Mouse (Mus musculus) adrenal gland, postnatal 10 days (tissue): ENCODE measurements around the gene S100a13. TPM values are rescaled to one million over a fixed set of nuclear protein-coding genes. Genes with fewer than 3 reads are reported as not detected.

Experiments used
- DNase-seq: peaks from one replicate; pipeline ENCODE4 v3.0.0; 2021; ENCODE audit warnings: mixed read lengths
- long read RNA-seq, 2 experiments: library from polyadenylated mRNA; stranded (forward); transcript quantifications; one replicate each; pipeline ENCODE4 v2.0.0; 2021
- total RNA-seq, 2 experiments: library from RNA; stranded (reverse); gene quantifications; 2 replicates each; pipeline ENCODE4 v1.2.3; 2021

Gene S100a13
- 10 to 100 TPM; 59.6 to 60.9 TPM for total RNA-seq
- long read RNA-seq, experiment 1, partial matches to known transcripts = 155 of 157 reads
- long read RNA-seq, experiment 1, other reads (novel, unspliced or antisense) = 2 of 157 reads
- long read RNA-seq, experiment 2, partial matches to known transcripts = 123 of 130 reads
- long read RNA-seq, experiment 2, other reads (novel, unspliced or antisense) = 7 of 130 reads

DNA sequence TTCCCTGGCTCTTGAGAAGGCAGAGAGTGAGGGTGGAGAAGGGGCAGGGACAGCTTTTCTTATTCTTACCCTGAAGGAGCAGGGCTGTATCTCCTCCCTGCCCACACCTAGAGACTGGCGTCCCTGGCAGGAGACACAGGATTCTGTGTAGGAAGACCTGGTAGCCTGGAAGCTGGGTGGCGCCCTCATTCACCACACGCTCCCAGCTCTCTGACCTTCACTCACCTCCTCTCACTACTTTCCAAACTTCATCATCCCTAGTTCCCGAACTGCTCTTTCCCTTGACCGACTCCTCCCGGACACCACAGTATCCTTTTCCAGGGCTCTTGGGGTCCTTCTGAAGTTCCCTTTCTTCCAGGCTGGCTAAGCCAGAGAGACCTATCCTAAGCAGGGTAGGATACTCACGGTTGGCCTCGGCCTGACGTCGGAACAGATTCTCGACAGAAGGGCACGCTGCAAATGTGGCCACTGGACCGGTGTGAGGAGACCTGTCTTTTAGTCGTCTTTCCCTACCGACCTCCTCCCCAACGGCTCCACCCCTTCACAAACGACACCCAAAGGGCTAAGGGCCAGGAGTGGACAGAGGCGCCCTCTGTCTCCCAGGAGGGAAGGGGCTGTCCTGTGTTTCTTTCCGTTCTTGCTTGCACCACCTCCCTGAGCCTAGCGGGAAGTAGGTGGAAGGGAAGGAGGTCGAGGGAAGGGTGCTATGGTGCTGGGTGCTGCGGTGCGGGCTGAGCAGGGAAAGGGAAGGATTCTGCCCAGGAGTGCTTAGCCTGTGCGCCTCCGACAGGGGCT, at the start of gene S100a13, which contains the start of gene S100a1:
S100a13 (plus strand) TSS at position 640 of the 795 bp plus-strand sequence.
S100a1 (minus strand) TSS at position 597 of the 795 bp plus-strand sequence.
- peak; percentile 87 for DNase-seq

DNA sequence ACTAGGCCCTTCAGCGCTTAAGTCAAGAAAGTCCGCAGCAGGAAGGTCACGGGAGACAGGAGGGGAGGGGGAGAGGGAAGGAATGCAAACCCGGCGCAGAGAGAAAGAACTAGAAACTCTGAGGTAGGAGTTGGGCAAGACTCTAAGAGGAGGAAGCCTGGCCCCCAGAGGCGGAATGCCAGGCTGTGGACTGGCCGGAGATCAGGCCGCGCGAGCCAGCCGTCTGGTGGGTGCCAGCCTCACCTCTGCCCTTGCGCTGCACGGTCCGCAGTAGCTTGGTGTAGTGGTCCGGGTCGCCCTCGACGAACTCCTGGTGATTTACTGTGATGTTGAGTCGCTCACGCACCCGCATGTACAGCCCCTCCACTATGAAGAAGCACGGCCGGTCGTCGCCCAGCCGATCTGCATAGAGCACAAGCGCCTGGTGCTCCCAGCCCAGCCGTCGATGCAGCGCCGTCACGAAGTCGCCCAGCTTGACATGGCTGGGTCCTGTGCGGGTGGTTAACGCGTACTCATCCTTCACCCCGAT, 49.6 kb upstream of the S100a13 start:
- DNase-seq = peak; percentile 79

DNA sequence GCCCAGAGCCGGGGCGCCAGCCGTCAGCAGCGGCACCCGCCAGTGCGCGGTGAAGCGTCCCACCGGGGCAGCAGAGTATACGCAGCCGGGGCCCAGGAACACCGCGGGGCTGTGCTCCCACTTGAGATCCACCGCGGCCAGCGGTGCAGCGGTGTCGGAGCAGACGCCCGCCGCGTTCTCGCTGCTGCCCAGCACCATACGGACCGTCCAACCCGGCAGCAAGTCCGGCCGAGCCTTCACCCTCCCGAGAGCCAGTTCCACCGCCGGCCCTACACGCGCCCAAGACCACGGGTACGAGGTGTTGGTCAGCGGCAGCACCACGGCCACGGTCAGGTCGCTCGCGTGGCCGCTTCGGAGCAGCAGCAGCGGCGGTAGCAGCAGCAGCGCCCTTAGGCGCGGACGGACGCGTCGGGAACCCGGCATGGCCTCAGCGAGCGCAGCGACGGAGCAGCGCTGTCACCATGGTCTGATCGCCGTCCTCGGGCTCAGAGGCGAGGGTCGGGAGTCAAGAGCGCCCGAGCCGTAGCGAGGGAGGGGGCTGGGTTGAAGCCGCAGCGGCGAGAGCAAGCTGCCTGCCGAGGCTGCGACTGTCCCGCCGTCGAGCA, 49.1 kb upstream of the S100a13 start:
- DNase-seq = peak; percentile 62

GRCm38 (mm10) chr3:90465686-90466310, 48.4 kb upstream of the S100a13 start, which contains the start of gene Npr1:
Gene Npr1 (minus strand): TSS chr3:90465866.
- peak; percentile 78 for DNase-seq

DNA sequence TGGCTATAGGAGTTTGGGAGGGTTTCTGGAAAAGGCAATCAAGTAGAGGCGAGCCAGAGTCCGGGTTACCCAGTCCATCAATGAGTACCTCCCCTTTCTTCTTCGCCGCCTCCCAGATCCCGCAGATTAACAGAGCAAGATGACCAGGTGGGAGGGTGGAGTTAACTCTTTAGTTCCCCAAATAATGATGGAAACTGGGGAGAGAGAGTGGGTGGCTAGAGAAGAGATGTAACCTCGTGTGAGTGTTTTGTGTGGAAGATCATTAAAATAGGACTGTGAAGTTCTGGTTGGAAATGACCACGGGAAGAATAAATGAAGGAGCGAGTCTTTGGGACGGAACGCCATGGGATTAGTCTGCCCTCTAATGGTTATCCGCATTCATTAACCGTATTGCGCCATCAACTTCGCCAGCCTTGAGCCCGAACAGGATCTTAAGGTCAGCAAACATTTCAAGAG, 47.9 kb upstream of the S100a13 start:
- peak; percentile 77 for DNase-seq

- DNase-seq = no peak
Measured at GRCm38 (mm10) chr3:90467618-90468300, 46.5 kb upstream of the S100a13 start.

DNA sequence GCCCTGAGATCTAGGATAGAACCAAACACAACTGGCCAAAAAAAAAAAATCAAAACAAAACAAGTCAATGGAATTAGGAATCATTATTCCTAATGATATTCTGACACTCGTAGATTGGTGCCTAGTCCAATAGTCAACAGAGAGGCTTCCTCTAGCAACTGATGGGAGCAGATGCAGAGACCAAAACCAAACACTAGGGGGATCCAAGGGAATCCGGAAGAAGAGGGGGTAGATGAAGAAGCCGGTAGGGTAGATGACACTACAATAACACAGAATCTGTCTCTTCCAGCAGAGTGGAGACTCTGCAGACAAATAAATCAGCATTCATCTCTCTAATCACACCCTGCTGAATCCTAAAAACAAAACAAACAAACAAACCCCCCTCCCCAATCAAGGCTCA, 42.0 kb upstream of the S100a13 start:
- peak; percentile 66 for DNase-seq

DNA sequence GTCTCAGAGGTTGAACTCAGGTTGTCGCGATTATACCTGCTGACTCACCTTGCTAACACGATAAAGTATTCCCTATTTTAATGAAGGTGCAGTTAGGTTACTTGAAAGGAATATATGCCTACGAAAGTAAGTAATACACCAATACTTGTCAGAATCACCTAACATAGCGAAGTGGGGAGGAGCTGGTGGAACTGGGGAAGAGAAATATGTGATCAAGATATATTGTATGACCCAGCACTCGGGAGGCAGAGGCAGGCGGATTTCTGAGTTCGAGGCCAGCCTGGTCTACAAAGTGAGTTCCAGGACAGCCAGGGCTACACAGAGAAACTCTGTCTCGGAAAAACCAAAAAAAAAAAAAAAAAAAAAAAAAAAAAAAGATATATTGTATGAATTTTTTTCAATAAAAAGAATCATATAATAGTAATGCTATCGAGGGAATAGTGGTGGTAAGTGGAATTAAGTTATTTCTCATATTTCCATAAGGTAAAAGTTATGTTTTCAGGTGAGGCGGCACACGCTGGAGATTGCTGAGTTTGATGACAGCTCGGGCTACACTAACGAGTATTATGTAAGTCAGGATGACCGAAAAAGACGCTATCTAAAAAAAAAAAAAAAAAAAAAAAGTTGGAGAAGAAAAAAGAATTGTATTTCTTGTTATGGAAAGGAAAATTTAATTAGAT, 38.9 kb upstream of the S100a13 start:
- no peak for DNase-seq

DNA sequence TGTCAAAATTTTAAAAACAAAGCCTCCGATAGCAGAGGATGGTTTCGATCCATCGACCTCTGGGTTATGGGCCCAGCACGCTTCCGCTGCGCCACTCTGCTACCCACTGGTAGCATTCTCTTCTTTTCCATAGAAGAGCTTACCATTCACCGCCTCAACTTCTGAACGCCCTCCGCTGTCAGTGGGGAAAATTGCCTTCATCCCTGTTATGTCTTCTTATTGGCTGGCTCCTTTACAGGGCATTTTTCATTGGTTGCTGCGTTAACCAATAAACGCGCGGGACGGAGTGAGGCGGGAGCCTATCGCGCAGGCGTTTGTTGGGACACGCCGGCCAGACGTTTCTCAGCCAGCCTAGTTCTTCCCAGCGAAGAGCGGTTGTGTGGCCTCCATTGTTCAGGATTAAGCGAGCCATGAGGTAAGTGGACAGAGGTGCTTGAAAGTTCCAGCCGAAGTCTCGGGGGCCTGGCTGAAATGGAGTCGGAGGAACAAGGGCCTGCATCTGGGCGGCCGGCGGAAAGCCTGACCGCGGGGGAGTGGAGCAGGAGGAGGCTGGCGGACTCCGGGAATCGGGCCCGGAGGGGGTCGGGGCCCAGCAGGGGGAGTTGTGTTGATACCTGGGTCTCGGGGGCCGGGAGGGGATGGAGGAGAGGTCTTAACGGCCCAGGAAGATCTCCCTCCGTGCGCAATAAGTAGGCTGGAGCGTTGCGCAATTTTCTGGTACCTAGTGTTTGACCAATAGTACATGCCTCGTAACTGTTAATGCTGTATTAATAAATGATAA, 38.2 kb upstream of the S100a13 start, which contains the start of gene Ilf2:
Ilf2 (plus strand) TSS at position 296 of the 781 bp plus-strand sequence.
- DNase-seq = peak; percentile 95

GRCm38 (mm10) chr3:90486998-90487397, 27.2 kb upstream of the S100a13 start:
- no peak for DNase-seq

DNA sequence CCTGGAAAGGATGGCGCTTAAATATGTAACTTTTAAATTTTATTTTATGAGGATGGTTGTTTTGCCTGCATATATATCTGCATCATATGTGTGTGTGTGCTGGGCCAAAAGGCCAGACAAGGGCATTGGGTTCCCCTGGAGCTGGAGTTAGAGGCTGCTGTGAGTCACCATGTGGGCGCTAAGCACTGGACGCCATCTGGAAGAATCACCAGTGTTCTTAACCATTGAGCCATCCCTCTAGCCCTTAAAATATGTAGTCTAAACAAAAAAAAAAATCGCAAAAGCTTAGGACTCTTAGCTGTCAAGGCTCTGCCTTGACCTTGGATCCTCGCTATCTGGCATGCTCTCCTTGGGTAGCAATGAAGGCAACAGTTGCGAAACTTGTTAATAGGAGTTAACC, 25.7 kb upstream of the S100a13 start:
- no peak for DNase-seq

DNA sequence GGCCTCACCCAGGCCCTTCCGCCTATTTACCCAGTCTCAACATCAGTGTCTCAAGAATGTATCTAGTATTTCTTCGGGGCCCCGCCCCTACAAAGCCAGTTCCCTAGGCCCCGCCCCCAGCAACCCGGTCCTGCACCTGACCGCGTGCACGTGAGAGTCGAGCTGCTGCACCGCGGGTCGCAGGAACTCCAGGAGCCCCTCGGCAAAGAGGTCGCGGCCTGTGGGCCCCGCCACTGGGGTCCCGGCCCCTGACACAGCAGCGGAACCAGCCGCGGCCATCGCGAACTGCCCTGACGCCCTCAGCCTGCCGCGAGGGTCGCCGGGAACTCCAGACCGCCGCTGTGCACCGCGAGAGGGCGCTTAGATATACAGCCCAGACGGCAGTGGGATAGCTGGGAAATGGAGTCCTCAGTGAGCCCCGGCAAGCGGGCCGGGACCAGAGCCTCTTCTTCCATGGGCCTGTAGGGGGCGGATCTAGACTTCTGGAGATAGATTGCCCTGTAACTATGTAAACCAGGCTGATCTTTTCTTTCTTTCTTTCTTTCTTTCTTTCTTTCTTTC, 23.5 kb upstream of the S100a13 start, which contains the start of gene Snapin:
Snapin (minus strand) TSS at position 338 of the 561 bp plus-strand sequence.
- peak; percentile 96 for DNase-seq

DNA sequence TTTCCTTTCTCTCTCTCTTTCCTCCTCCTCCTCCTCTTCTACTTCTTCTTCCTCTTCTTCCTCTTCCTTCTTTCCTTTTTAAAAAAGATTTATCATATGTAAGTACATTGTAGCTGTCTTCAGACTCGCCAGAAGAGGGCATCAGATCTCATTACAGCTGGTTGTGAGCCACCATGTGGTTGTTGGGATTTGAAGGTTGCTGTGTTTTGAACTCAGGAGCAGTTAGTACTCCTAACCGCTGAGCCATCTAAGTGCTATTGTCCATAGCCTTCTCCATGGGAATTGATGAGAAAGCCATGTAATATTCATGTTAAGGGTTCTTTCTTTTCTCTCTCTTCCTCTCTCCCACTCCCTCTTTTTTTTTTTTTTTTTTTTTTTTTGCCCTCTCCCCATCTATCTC, 22.9 kb upstream of the S100a13 start:
- no peak for DNase-seq

- DNase-seq = no peak
Measured at GRCm38 (mm10) chr3:90493831-90494540, 20.2 kb upstream of the S100a13 start.

GRCm38 (mm10) chr3:90495850-90496525, 18.2 kb upstream of the S100a13 start:
- DNase-seq = no peak

DNA sequence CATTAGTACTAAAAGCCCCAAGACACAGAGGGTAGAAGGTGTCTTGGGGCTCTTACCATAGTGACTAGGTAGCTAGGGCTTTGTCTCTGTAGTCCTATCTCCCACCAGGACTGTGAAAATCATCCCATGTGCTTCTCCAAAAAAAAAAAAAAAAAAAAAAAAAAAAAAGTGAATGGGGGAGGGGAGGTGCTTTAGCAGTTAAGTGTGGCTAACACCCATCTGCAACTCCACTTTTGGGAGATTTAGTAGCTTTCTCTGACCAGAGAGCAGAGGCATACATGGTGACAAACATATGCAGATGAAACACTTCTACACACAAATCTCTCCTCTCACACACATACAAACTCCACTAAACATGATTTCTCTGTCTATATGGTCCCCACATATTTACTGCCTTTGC, 16.6 kb upstream of the S100a13 start:
- DNase-seq = no peak

- no peak for DNase-seq
Measured at GRCm38 (mm10) chr3:90503444-90503843, 10.8 kb upstream of the S100a13 start.

- DNase-seq = no peak
Measured at GRCm38 (mm10) chr3:90505216-90505615, 9.0 kb upstream of the S100a13 start.
